23 mouse cellular contexts compared by ENCODE assay signal in the genomic region with DNA sequence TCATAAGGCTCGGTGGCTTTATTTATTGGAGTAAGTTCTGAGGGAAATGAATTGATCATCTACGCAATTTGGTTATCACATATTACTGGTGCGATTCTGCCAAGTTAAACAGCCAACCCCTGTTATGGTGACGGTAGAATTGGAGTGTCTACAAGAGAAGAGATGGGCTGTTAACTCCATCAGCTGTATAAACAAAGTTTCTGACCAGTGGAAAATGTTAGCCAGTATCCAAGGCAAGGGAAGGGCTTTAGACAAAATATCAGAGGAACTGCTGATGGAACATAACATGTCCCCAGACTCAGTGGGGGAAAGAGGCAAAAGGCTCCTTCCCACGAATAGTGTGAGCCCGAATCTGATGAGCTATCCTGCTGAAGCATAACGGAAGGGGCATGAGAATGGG.
A peak's percentile ranks its signal among the peaks of the same experiment; 100 is the strongest.
DNase-seq lines count a peak whose midpoint lies in the region; ATAC-seq and TF ChIP-seq lines count a peak whose summit lies in the region.
"Had no signal": no experiment of that assay in that cellular context is flagged by ENCODE, and none has a peak within 500 bp of the region (broad histone marks: within the 10 kb centered on the region; RNA-seq: fewer than 3 reads in every experiment).

No protein-coding gene starts in this region.

- H3K36me3 ChIP-seq in liver, adult 2 months (ENCODE audit: control insufficient read depth, insufficient read depth, low read length) = no peaks in the 10 kb centered on the region
- no peaks in the 10 kb centered on the region for H3K36me3 ChIP-seq in liver, embryonic 12.5 days
- H3K36me3 ChIP-seq in heart, embryonic 11.5 days (ENCODE audit: control insufficient read depth, insufficient read depth, low read length) = no peaks in the 10 kb centered on the region
- no peaks in the 10 kb centered on the region for H3K36me3 ChIP-seq in embryonic facial prominence, embryonic 10.5 days (replicated peaks)
- H3K36me3 ChIP-seq: forebrain, embryonic 10.5 days; forebrain, embryonic 15.5 days; hindbrain, embryonic 12.5 days had no signal

- H3K79me2 ChIP-seq in liver, adult 2 months (ENCODE audit: control insufficient read depth, insufficient read depth, low read length) = no peaks in the 10 kb centered on the region

- ATAC-seq in liver, embryonic 12.5 days = no peak
- no peak for ATAC-seq in heart, embryonic 11.5 days (replicated peaks; ENCODE audit: insufficient number of reproducible peaks, low FRiP score, low TSS enrichment)
- ATAC-seq: activated CD4-positive, CD25-positive, alpha-beta regulatory T cell, adult 4 months; forebrain, embryonic 15.5 days; hindbrain, embryonic 16.5 days; inflammation-experienced regulatory T-cells, adult 6 months; intestine, postnatal 0 days had no signal

- H3K9ac ChIP-seq in liver, adult 2 months (ENCODE audit: low read depth, low read length) = peak overlapping the region; percentile 8; the same call in 1 of the 2 replicates
- H3K9ac ChIP-seq in liver, embryonic 12.5 days = no peak overlapping the region
- H3K9ac ChIP-seq in heart, embryonic 11.5 days (ENCODE audit: low read depth, low read length) = no peak overlapping the region
- H3K9ac ChIP-seq: forebrain, embryonic 15.5 days; hindbrain, embryonic 12.5 days had no signal

- no peaks in the 10 kb centered on the region for H3K9me3 ChIP-seq in liver, embryonic 12.5 days (replicated peaks)
- H3K9me3 ChIP-seq in heart, embryonic 11.5 days (replicated peaks; ENCODE audit: control insufficient read depth, low read length) = no peaks in the 10 kb centered on the region
- H3K9me3 ChIP-seq in embryonic facial prominence, embryonic 10.5 days = no peaks in the 10 kb centered on the region
- H3K9me3 ChIP-seq: forebrain, embryonic 10.5 days; forebrain, embryonic 15.5 days; hindbrain, embryonic 12.5 days had no signal

- peaks cover 24% of the 10 kb centered on the region for H3K4me1 ChIP-seq in liver, adult 2 months (ENCODE audit: control insufficient read depth, insufficient read depth, low read length)
- no peaks in the 10 kb centered on the region for H3K4me1 ChIP-seq in liver, embryonic 12.5 days
- no peaks in the 10 kb centered on the region for H3K4me1 ChIP-seq in heart, embryonic 11.5 days (ENCODE audit: control insufficient read depth, insufficient read depth, low read length)
- no peaks in the 10 kb centered on the region for H3K4me1 ChIP-seq in embryonic facial prominence, embryonic 10.5 days
- H3K4me1 ChIP-seq: forebrain, embryonic 10.5 days; forebrain, embryonic 15.5 days; hindbrain, embryonic 12.5 days had no signal

- TF ChIP-seq POLR2A in liver, adult 2 months (IDR thresholded peaks at IDR 0.05; ENCODE audit: extremely low read depth, insufficient read depth, low read length) = no peak

- H3K27ac ChIP-seq in liver, adult 2 months (replicated peaks; ENCODE audit: insufficient read depth, low read depth, low read length) = peak overlapping the region; percentile 84
- no peak overlapping the region for H3K27ac ChIP-seq in liver, embryonic 12.5 days
- H3K27ac ChIP-seq in heart, embryonic 11.5 days (ENCODE audit: low read depth, low read length) = 0 out of 2 replicates have a peak overlapping the region, but pooled peaks have one; percentile 29
- no peak overlapping the region for H3K27ac ChIP-seq in embryonic facial prominence, embryonic 10.5 days (replicated peaks)
- H3K27ac ChIP-seq: forebrain, embryonic 10.5 days; forebrain, embryonic 15.5 days; hindbrain, embryonic 12.5 days had no signal

- H3K4me3 ChIP-seq in liver, adult 2 months (ENCODE audit: insufficient read depth, low read depth, low read length) = no peak overlapping the region
- no peak overlapping the region for H3K4me3 ChIP-seq in liver, embryonic 12.5 days
- H3K4me3 ChIP-seq in heart, embryonic 11.5 days (ENCODE audit: low read depth, low read length) = no peak overlapping the region
- no peak overlapping the region for H3K4me3 ChIP-seq in embryonic facial prominence, embryonic 10.5 days
- H3K4me3 ChIP-seq: erythroblast, embryonic 14.5 days; forebrain, embryonic 10.5 days; forebrain, embryonic 15.5 days; hindbrain, embryonic 12.5 days had no signal

- peak; percentile 94 for DNase-seq in heart, adult 11 months
- no peak for DNase-seq in heart, postnatal 4 days
- peak; percentile 92 for DNase-seq in liver, adult 2 months (ENCODE audit: extremely low read depth, low read depth, low spot score)
- peak; percentile 30 for DNase-seq in skeletal muscle tissue, adult 2 months (ENCODE audit: low read depth, low spot score)
- DNase-seq in embryonic facial prominence, embryonic 10.5 days (ENCODE audit: low spot score) = no peak
- DNase-seq in gastrocnemius, postnatal 14 days = no peak
- DNase-seq: adrenal gland, adult 2 months; adrenal gland, postnatal 25 days; cerebellum, adult 18-20 months; cerebellum, adult 9-11 months; cerebellum, postnatal 36 days; gastrocnemius, postnatal 10 days; kidney, adult 8-10 months had no signal

- H3K4me2 ChIP-seq in liver, embryonic 12.5 days = no peak overlapping the region
- no peak overlapping the region for H3K4me2 ChIP-seq in heart, embryonic 11.5 days
- H3K4me2 ChIP-seq: forebrain, embryonic 15.5 days; hindbrain, embryonic 12.5 days had no signal

- no peaks in the 10 kb centered on the region for H3K27me3 ChIP-seq in liver, adult 2 months (ENCODE audit: control insufficient read depth, insufficient read depth, low read length)
- no peaks in the 10 kb centered on the region for H3K27me3 ChIP-seq in liver, embryonic 12.5 days (replicated peaks)
- H3K27me3 ChIP-seq in heart, embryonic 11.5 days (ENCODE audit: control insufficient read depth, insufficient read depth, low read length) = no peaks in the 10 kb centered on the region
- H3K27me3 ChIP-seq in embryonic facial prominence, embryonic 10.5 days (replicated peaks; ENCODE audit: low read depth, poor library complexity, severe bottlenecking) = no peaks in the 10 kb centered on the region
- H3K27me3 ChIP-seq: forebrain, embryonic 15.5 days; hindbrain, embryonic 12.5 days had no signal

- 40% methylated on average over 7 of the region's 7 CpGs for WGBS in liver, adult 2 months
- 67% methylated on average over 7 of the region's 7 CpGs for WGBS in liver, embryonic 12.5 days (ENCODE audit: insufficient replicate concordance)
- WGBS in heart, embryonic 11.5 days (ENCODE audit: insufficient replicate concordance) = 65% methylated on average over 7 of the region's 7 CpGs
- WGBS in embryonic facial prominence, embryonic 10.5 days = 89% methylated on average over 7 of the region's 7 CpGs

- no peak for TF ChIP-seq CTCF in liver, adult 2 months (IDR thresholded peaks at IDR 0.05; ENCODE audit: low read depth, low read length)

- intact Hi-C loops in gastrocnemius, postnatal 14 days (cut with DNase I; ENCODE audit: low total_unique reads) = no loop called here

Comparison
In these comparisons a context has a peak if more than half of its experiments do, and no peak if none do; other contexts are left out.
1. DNase-seq: peak in heart, adult 11 months (single experiment), liver, adult 2 months (single experiment) and skeletal muscle tissue, adult 2 months (single experiment); none in heart, postnatal 4 days (single experiment), embryonic facial prominence, embryonic 10.5 days (single experiment) and gastrocnemius, postnatal 14 days (single experiment).
2. H3K27ac ChIP-seq: peak in liver, adult 2 months (single experiment) and heart, embryonic 11.5 days (single experiment); none in liver, embryonic 12.5 days (single experiment) and embryonic facial prominence, embryonic 10.5 days (single experiment).